Mouse (Mus musculus) CH12.LX (cell line): ENCODE measurements around the gene Aaas. TPM values are rescaled to one million over a fixed set of nuclear protein-coding genes. Genes with fewer than 3 reads are reported as not detected.

Experiments used
- DNase-seq: peaks from one replicate; pipeline ENCODE4 v3.0.0-alpha.2; 2013; ENCODE audit errors: extremely low read depth
- H3K27ac ChIP-seq: 2 replicates; pipeline ENCODE4 v1.5.1; 2012; ENCODE audit warnings: low read depth, mild to moderate bottlenecking, control low read depth, moderate library complexity; ENCODE audit not compliant: insufficient read depth
- H3K27me3 ChIP-seq: replicated peaks from 2 replicates; pipeline ENCODE3; 2012; ENCODE audit warnings: inconsistent platforms
- H3K36me3 ChIP-seq, 2 experiments: replicated peaks in 1 of 2; 2 replicates each; pipeline versions ENCODE3 to v1.6.1; 2012; ENCODE audit warnings: inconsistent platforms in 1 of 2, low read length in 1 of 2, mild to moderate bottlenecking in 1 of 2, mixed read lengths in 1 of 2, moderate library complexity in 1 of 2; ENCODE audit not compliant: control insufficient read depth in 1 of 2, insufficient read depth in 1 of 2
- H3K4me1 ChIP-seq, 2 experiments: 2 replicates each; pipeline ENCODE4 v1.6.1; 2012; ENCODE audit warnings: inconsistent platforms in 1 of 2, moderate library complexity in 1 of 2; ENCODE audit not compliant: insufficient read depth in 2 of 2, control insufficient read depth in 1 of 2
- H3K4me2 ChIP-seq: 2 replicates; pipeline ENCODE4 v1.6.1; 2012; ENCODE audit warnings: low read depth, mild to moderate bottlenecking, control low read depth; ENCODE audit not compliant: poor library complexity, insufficient read depth, severe bottlenecking
- H3K4me3 ChIP-seq, 3 experiments: fragments of 150-350 bp in 1 of 3; sonication (generic) in 1 of 3; replicated peaks in 1 of 3; 2 replicates each; pipeline versions ENCODE3 to v1.5.1; 2011 to 2012; ENCODE audit warnings: low read depth in 2 of 3, low read length in 2 of 3, mild to moderate bottlenecking in 2 of 3, moderate library complexity in 2 of 3, control low read depth in 1 of 3, improper control_type of control experiment in 1 of 3, inconsistent platforms in 1 of 3, mixed read lengths in 1 of 3; ENCODE audit not compliant: poor library complexity in 1 of 3
- H3K79me2 ChIP-seq: replicated peaks from 2 replicates; pipeline ENCODE4 v1.6.1; 2012; ENCODE audit warnings: mild to moderate bottlenecking, moderate library complexity; ENCODE audit not compliant: control insufficient read depth, poor library complexity, insufficient read depth, severe bottlenecking; ENCODE audit errors: extremely low read depth
- H3K9ac ChIP-seq: 2 replicates; pipeline ENCODE4 v1.6.1; 2012; ENCODE audit warnings: low read depth, mild to moderate bottlenecking, control low read depth, moderate library complexity; ENCODE audit not compliant: insufficient read depth
- H3K9me3 ChIP-seq: replicated peaks from 2 replicates; pipeline ENCODE3; 2012; ENCODE audit warnings: low read length, inconsistent platforms, mixed read lengths
- BHLHE40 ChIP-seq: IDR thresholded peaks from 2 replicates; pipeline ENCODE4 v1.6.1; 2011; ENCODE audit warnings: mild to moderate bottlenecking, low read depth, low read length, improper control_type of control experiment
- CHD1 ChIP-seq: IDR thresholded peaks from 2 replicates; pipeline ENCODE4 v1.6.1; 2012; ENCODE audit warnings: low read depth, low read length, improper control_type of control experiment, inconsistent platforms
- CHD2 ChIP-seq: IDR thresholded peaks from 2 replicates; pipeline ENCODE4 v1.6.1; 2011; ENCODE audit warnings: low read length, improper control_type of control experiment
- CTCF ChIP-seq, 2 experiments: IDR thresholded peaks in 1 of 2; conservative IDR thresholded peaks in 1 of 2; 2 replicates each; pipeline ENCODE4 v1.5.1; 2011 to 2012; ENCODE audit warnings: low read depth in 2 of 2, low read length in 2 of 2, improper control_type of control experiment in 1 of 2, inconsistent platforms in 1 of 2, mild to moderate bottlenecking in 1 of 2, moderate library complexity in 1 of 2
- ELF1 ChIP-seq: IDR thresholded peaks from 2 replicates; pipeline ENCODE4 v1.6.1; 2014; ENCODE audit warnings: low read depth, mild to moderate bottlenecking, inconsistent platforms, low read length, improper control_type of control experiment
- EP300 ChIP-seq: IDR thresholded peaks from 2 replicates; pipeline ENCODE4 v1.6.1; 2011; ENCODE audit warnings: low read length, improper control_type of control experiment
- ETS1 ChIP-seq: conservative IDR thresholded peaks from 2 replicates; pipeline ENCODE4 v1.6.1; 2012; ENCODE audit warnings: low read depth, mild to moderate bottlenecking, inconsistent platforms, low read length, improper control_type of control experiment, moderate library complexity
- HCFC1 ChIP-seq: IDR thresholded peaks from 2 replicates; pipeline ENCODE4 v1.6.1; 2012; ENCODE audit warnings: low read depth, mild to moderate bottlenecking, inconsistent platforms, low read length, improper control_type of control experiment
- IRF4 ChIP-seq: IDR thresholded peaks from 2 replicates; pipeline ENCODE4 v1.6.1; 2014; ENCODE audit warnings: low read depth, mild to moderate bottlenecking, inconsistent platforms, low read length, improper control_type of control experiment
- JUN ChIP-seq: IDR thresholded peaks from 2 replicates; pipeline ENCODE4 v1.6.1; 2011; ENCODE audit warnings: low read depth, mild to moderate bottlenecking, low read length, improper control_type of control experiment, moderate library complexity; ENCODE audit not compliant: insufficient read depth
- JUND ChIP-seq: conservative IDR thresholded peaks from 2 replicates; pipeline ENCODE4 v1.6.1; 2011; ENCODE audit warnings: low read depth, low read length, improper control_type of control experiment
- KAT2A ChIP-seq: IDR thresholded peaks from 2 replicates; pipeline ENCODE4 v1.6.1; 2012; ENCODE audit warnings: low read length, improper control_type of control experiment, inconsistent platforms; ENCODE audit not compliant: insufficient replicate concordance
- MAFK ChIP-seq: IDR thresholded peaks from 2 replicates; pipeline ENCODE4 v1.6.1; 2011; ENCODE audit warnings: low read length, improper control_type of control experiment; ENCODE audit not compliant: insufficient replicate concordance
- MAZ ChIP-seq: IDR thresholded peaks from 2 replicates; pipeline ENCODE4 v1.6.1; 2012; ENCODE audit warnings: low read depth, mild to moderate bottlenecking, inconsistent platforms, low read length, improper control_type of control experiment, moderate library complexity
- MEF2A ChIP-seq: IDR thresholded peaks from 2 replicates; pipeline ENCODE4 v1.6.1; 2014; ENCODE audit warnings: low read depth, mild to moderate bottlenecking, inconsistent platforms, low read length, improper control_type of control experiment, borderline replicate concordance
- MXI1 ChIP-seq: IDR thresholded peaks from 2 replicates; pipeline ENCODE4 v1.6.1; 2011; ENCODE audit warnings: mild to moderate bottlenecking, low read depth, low read length, improper control_type of control experiment
- NELFE ChIP-seq: IDR thresholded peaks from 2 replicates; pipeline ENCODE4 v1.6.1; 2011; ENCODE audit warnings: low read depth, low read length, improper control_type of control experiment
- NRF1 ChIP-seq: IDR thresholded peaks from 2 replicates; pipeline ENCODE4 v1.6.1; 2014; ENCODE audit warnings: low read depth, mild to moderate bottlenecking, inconsistent platforms, low read length, improper control_type of control experiment, moderate library complexity
- PAX5 ChIP-seq: IDR thresholded peaks from 2 replicates; pipeline ENCODE4 v1.6.1; 2012; ENCODE audit warnings: low read length, inconsistent platforms, mixed read lengths
- POLR2A ChIP-seq: IDR thresholded peaks from 2 replicates; pipeline ENCODE4 v1.6.1; 2011; ENCODE audit warnings: low read depth, mild to moderate bottlenecking, improper control_type of control experiment, low read length
- RAD21 ChIP-seq: IDR thresholded peaks from 2 replicates; pipeline ENCODE4 v1.6.1; 2011; ENCODE audit warnings: low read depth, mild to moderate bottlenecking, low read length, improper control_type of control experiment, moderate library complexity
- RCOR1 ChIP-seq: conservative IDR thresholded peaks from 2 replicates; pipeline ENCODE4 v1.6.1; 2012; ENCODE audit warnings: low read depth, mild to moderate bottlenecking, inconsistent platforms, low read length, improper control_type of control experiment
- TBP ChIP-seq: conservative IDR thresholded peaks from 2 replicates; pipeline ENCODE4 v1.6.1; 2011; ENCODE audit warnings: low read depth, low read length, improper control_type of control experiment
- TCF12 ChIP-seq: IDR thresholded peaks from 2 replicates; pipeline ENCODE4 v1.6.1; 2014; ENCODE audit warnings: low read depth, mild to moderate bottlenecking, inconsistent platforms, low read length, improper control_type of control experiment
- UBTF ChIP-seq: IDR thresholded peaks from 2 replicates; pipeline ENCODE4 v1.6.1; 2012; ENCODE audit warnings: low read depth, mild to moderate bottlenecking, inconsistent platforms, low read length, improper control_type of control experiment, moderate library complexity
- USF1 ChIP-seq: IDR thresholded peaks from 2 replicates; pipeline ENCODE4 v1.6.1; 2014; ENCODE audit warnings: low read depth, mild to moderate bottlenecking, inconsistent platforms, low read length, improper control_type of control experiment
- USF2 ChIP-seq: conservative IDR thresholded peaks from 2 replicates; pipeline ENCODE4 v1.6.1; 2011; ENCODE audit warnings: low read depth, low read length, improper control_type of control experiment
- ZKSCAN1 ChIP-seq: IDR thresholded peaks from 2 replicates; pipeline ENCODE4 v1.6.1; 2012; ENCODE audit warnings: low read depth, inconsistent platforms, low read length, improper control_type of control experiment, borderline replicate concordance
- ZMIZ1 ChIP-seq: IDR thresholded peaks from 2 replicates; pipeline ENCODE4 v1.6.1; 2012; ENCODE audit warnings: low read depth, mild to moderate bottlenecking, inconsistent platforms, low read length, improper control_type of control experiment
- ZNF384 ChIP-seq: IDR thresholded peaks from 2 replicates; pipeline ENCODE4 v1.6.1; 2012; ENCODE audit warnings: low read depth, low read length, improper control_type of control experiment, inconsistent platforms
- dilution Hi-C: fragments of 300-500 bp; cut with MboI; formaldehyde crosslinking; loops from 2 replicates; pipeline ENCODE4 v1.14.3; 2020; ENCODE audit warnings: low sequenced_read_pairs; ENCODE audit not compliant: extremely low pct_unique_long_range_greater_than_20kb, extremely low pct_ligation_motif_present
- in situ Hi-C: fragments of 300-500 bp; cut with MboI; formaldehyde crosslinking; loops from 3 replicates; pipeline ENCODE4 v1.14.3; 2019; ENCODE audit warnings: low sequenced_read_pairs, low pct_ligation_motif_present, low pct_unique_long_range_greater_than_20kb, mixed read lengths
- polyA plus RNA-seq: library from polyadenylated mRNA; unstranded; fragments of >175 nt; gene quantifications from 2 replicates; pipeline ENCODE4 v1.2.1, GENCODE M21; 2012; ENCODE audit warnings: low read depth; ENCODE audit not compliant: insufficient read length
- total RNA-seq, 2 experiments: library from RNA; depleted of rRNA; stranded (reverse); fragments of 300-350 nt in 1 of 2; fragments of >200 nt in 1 of 2; gene quantifications; 2 replicates each; pipeline ENCODE4 v1.2.3; 2012 to 2014

Gene Aaas
- total and polyA plus RNA-seq, 3 experiments: 98.3 to 266 (median 126) TPM

DNA sequence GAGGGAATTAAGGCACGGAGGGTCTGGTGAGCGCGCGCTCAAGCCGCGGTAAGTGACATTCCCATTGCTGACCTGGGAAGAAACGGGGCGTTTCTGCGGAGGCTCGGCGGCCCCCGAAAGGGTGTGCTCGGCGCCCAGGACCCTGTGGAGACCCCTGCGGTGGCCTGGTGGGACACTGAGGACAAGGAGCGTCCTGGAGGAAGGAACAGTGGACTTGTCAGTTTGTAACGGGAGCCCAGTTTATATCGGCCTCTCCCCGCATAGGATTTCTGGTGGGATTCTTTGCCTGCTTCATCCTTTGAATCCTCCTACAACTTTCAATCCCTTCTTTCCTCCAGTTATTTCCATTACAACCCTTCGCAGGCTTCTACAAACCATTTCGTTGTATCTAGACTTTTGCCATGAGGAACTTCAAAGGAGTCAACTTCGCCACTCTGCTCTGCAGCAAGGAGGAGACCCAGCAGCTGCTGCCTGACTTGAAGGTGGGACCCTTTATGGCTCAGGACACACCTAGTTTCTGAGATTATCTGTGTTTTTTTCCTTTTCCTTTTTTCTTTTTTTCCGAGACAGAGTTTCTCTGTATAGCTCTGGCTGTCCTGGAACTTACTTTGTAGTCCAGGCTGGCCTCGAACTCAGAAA is 54.1 kb downstream of the Aaas start:
- Histone ChIP-seq H3K27me3 (no peaks in the 10 kb centered on the region), H3K4me3 (peak overlapping the region; percentile 63 to 97 (median 73)), H3K79me2 (peaks cover 15% of the 10 kb centered on the region), H3K9me3 (no peaks in the 10 kb centered on the region), H3K27ac (no peak overlapping the region), H3K36me3 (peaks cover 25 to 37% of the 10 kb centered on the region in 2 experiments), H3K9ac (peak overlapping the region; percentile 68), H3K4me1 (peaks cover 0 to 24% of the 10 kb centered on the region in 2 experiments; a peak in 2 of 4 replicates), H3K4me2 (peak overlapping the region; percentile 60)
- TF ChIP-seq NRF1 (no peak), HCFC1 (no peak)
- dilution Hi-C loops: no loop called here
- DNase-seq: peak; percentile 28
- in situ Hi-C loops: no loop called here

DNA sequence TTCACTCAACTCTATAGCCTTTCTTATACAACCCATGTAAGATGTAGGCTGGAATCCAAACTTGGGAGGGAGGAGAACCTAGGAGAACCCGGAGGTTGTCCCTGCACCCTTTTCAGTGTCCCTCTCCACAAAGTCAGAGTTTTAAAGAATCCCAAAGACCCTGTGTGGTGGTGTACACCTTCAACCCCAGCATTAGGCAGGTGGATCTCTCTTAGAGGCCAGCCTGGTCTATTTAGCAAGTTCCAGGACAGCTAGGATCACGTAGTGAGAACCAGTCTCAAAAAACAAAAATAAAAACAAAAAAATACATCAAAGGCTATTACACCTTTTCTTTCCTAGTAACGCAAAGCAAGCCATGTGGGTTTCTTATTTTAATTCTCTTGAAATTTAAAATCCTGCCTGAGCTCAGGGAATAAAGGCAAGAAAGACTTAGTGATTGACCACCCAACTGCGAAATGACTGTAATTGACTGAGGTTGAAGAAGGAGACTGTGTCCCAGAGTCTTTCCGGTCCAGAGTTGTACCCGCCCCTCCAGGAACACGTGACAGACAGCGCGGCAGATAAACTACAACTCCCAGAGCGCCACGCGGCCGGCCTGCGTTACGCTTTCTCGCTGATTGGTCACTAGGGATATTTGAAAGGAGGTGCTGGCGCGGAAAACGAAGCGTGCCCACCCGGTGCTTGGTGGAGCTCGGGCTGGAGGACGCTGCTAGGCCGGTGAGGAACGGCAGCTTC is 54.8 kb downstream of the Aaas start, which contains the start of gene Espl1:
Gene Espl1, plus strand, starts transcription at position 634 of the 735 bp plus-strand sequence.
- in situ Hi-C loops: no loop called here
- dilution Hi-C loops: no loop called here
- H3K27ac ChIP-seq: no peak within 1 kb of the TSS
- TF ChIP-seq ZNF384 (no peak), HCFC1 (peak; percentile 99), CHD1 (no peak), ZKSCAN1 (no peak), NRF1 (peak; percentile 29; the same call in 1 of the 2 replicates), RCOR1 (no peak), UBTF (no peak), POLR2A (peak; percentile 97), ZMIZ1 (peak; percentile 93), MXI1 (peak; percentile 96), JUND (no peak), NELFE (peak; percentile 84), TCF12 (peak; percentile 67; the same call in 1 of the 2 replicates), ETS1 (no peak), ELF1 (peak; percentile 86), MAZ (peak; percentile 51; the same call in 1 of the 2 replicates), IRF4 (peak; percentile 60; the same call in 1 of the 2 replicates), KAT2A (peak; percentile 98; the same call in 1 of the 2 replicates), CTCF (conservative IDR thresholded peaks at IDR 0.05 in 1 of 2, IDR thresholded peaks at IDR 0.05 in 1 of 2; ENCODE audit: low read depth in 2 of 2, low read length in 2 of 2) (no peak), USF1 (peak; percentile 97), PAX5 (no peak), MAFK (no peak), TBP (peak; percentile 91), RAD21 (no peak), EP300 (no peak), MEF2A (no peak), CHD2 (peak; percentile 84), JUN (no peak), USF2 (peak; percentile 97), BHLHE40 (peak; percentile 83)

More for the DNA sequence above, 54.8 kb downstream of the Aaas start, which contains the start of gene Espl1:
- peak within 1 kb of the TSS; percentile 70 for H3K4me2 ChIP-seq
- peaks cover 15% of the 10 kb centered on the region for H3K79me2 ChIP-seq
- H3K9me3 ChIP-seq: no peaks in the 10 kb centered on the region
- H3K9ac ChIP-seq: peak within 1 kb of the TSS; percentile 68
- H3K36me3 ChIP-seq: peaks cover 19 to 30% of the 10 kb centered on the region in 2 experiments
- peaks cover 0 to 24% of the 10 kb centered on the region in 2 experiments; a peak in 2 of 4 replicates for H3K4me1 ChIP-seq
- no peaks in the 10 kb centered on the region for H3K27me3 ChIP-seq
- peak within 1 kb of the TSS; percentile 63 to 97 (median 73) for H3K4me3 ChIP-seq
- peak; percentile 99 for DNase-seq
